Mouse (Mus musculus) c-Kit-positive CD71-negative TER-119-negative erythroid progenitor cells, embryonic 14.5 days (primary cell): ENCODE results near the gene Nab1.
"Not testable (repeated sequence)": the region's sequence is repeated elsewhere in the genome, so short reads cannot be mapped to it uniquely, and the experiment has no call there.

ENCODE experiments used
- DNase-seq: peaks from one replicate; pipeline ENCODE4 v3.0.0-alpha.2; 2013; ENCODE audit warnings: low read depth

Nab1 gene

GRCm38 (mm10) chr1:52500314-52500981, at the start of gene Nab1:
Gene Nab1, minus strand, starts transcription at chr1:52500679.
- peak; percentile 69 for DNase-seq

- DNase-seq: no peak
Observed at GRCm38 (mm10) chr1:52547451-52547850, 47.0 kb upstream of the Nab1 start.

- no peak for DNase-seq
Observed at GRCm38 (mm10) chr1:52546796-52547195, 46.3 kb upstream of the Nab1 start.

GRCm38 (mm10) chr1:52540124-52540523, 39.6 kb upstream of the Nab1 start:
- not testable (repeated sequence) for DNase-seq

GRCm38 (mm10) chr1:52529933-52530332, 29.5 kb upstream of the Nab1 start:
- DNase-seq: no peak

GRCm38 (mm10) chr1:52527656-52528055, 27.2 kb upstream of the Nab1 start:
- DNase-seq: no peak

- DNase-seq: no peak
Observed at GRCm38 (mm10) chr1:52527252-52527651, 26.8 kb upstream of the Nab1 start.

GRCm38 (mm10) chr1:52524663-52525062, 24.2 kb upstream of the Nab1 start:
- DNase-seq: no peak

- no peak for DNase-seq
Observed at GRCm38 (mm10) chr1:52524150-52524549, 23.7 kb upstream of the Nab1 start.

- no peak for DNase-seq
Observed at GRCm38 (mm10) chr1:52521436-52521993, 21.0 kb upstream of the Nab1 start.

- DNase-seq: no peak
Observed at GRCm38 (mm10) chr1:52520131-52520530, 19.7 kb upstream of the Nab1 start.

- DNase-seq: no peak
Observed at GRCm38 (mm10) chr1:52515249-52515648, 14.8 kb upstream of the Nab1 start.

- no peak for DNase-seq
Observed at GRCm38 (mm10) chr1:52511788-52512425, 11.4 kb upstream of the Nab1 start.

- DNase-seq: no peak
Observed at GRCm38 (mm10) chr1:52506211-52506610, 5.7 kb upstream of the Nab1 start.

GRCm38 (mm10) chr1:52502296-52502695, 1.8 kb upstream of the Nab1 start:
- DNase-seq: no peak

- no peak for DNase-seq
Observed at GRCm38 (mm10) chr1:52501688-52502133, 1.2 kb upstream of the Nab1 start.

GRCm38 (mm10) chr1:52501090-52501489, 611 bp upstream of the Nab1 start:
- DNase-seq: no peak

- DNase-seq: no peak
Observed at GRCm38 (mm10) chr1:52499601-52500313, 722 bp downstream of the Nab1 start.

- no peak for DNase-seq
Observed at GRCm38 (mm10) chr1:52498786-52499450, 1.6 kb downstream of the Nab1 start.

GRCm38 (mm10) chr1:52489538-52490181, 10.8 kb downstream of the Nab1 start:
- DNase-seq: no peak

GRCm38 (mm10) chr1:52484980-52485379, 15.5 kb downstream of the Nab1 start:
- no peak for DNase-seq

- DNase-seq: no peak
Observed at GRCm38 (mm10) chr1:52474291-52474690, 26.2 kb downstream of the Nab1 start.
